Mouse (Mus musculus) spleen, embryonic (tissue): ENCODE measurements around the gene Wscd2.

ENCODE experiments used
- CTCF ChIA-PET: fragments of 350-600 bp; sonication (Branson Sonifier 250); formaldehyde crosslinking; loops from one replicate; lab custom pipeline; 2022; lab: Charles Lee

Gene Wscd2

DNA sequence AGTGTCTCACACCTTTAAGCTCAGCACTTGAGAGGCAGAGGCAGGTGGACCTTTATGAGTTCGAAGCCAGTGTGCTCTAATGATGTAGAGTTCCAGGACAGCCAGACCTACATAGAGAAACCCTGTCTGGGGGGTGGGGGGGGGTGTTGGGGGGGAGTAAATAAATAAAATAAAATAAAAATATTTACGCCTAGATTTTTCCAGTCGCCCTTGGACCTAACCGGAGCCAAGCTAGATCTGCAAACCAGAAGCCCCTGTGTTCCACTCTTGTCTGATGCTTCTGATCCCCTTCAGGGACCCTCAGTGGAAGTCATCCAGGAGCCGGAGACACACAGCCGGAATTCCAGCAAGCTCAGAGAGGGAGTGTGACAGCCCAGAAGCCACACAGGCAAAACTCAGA, at the start of gene Wscd2:
Wscd2 (plus strand) TSS at position 301 of the 400 bp plus-strand sequence.
- CTCF ChIA-PET: no interaction called here

DNA sequence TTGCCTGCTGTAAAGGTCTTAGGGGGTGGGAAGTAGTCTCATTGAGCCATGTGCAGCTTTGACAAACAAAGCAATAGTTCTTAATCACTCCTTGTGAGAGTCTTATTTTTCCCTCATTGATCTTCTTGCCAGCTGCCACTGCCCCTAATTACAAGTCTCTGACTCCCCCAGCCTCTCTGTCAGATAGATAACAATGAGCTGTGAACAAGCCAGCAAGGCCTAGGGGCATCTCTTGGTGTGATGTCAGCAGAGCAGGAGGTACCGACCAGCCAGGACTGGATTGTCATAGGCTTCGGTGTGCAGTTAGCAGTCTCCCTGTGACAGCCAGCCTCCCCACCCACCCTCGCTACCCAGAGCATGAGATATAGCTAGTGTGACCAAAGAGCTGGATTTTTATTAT, 48.0 kb upstream of the Wscd2 start:
- CTCF ChIA-PET: no interaction called here

DNA sequence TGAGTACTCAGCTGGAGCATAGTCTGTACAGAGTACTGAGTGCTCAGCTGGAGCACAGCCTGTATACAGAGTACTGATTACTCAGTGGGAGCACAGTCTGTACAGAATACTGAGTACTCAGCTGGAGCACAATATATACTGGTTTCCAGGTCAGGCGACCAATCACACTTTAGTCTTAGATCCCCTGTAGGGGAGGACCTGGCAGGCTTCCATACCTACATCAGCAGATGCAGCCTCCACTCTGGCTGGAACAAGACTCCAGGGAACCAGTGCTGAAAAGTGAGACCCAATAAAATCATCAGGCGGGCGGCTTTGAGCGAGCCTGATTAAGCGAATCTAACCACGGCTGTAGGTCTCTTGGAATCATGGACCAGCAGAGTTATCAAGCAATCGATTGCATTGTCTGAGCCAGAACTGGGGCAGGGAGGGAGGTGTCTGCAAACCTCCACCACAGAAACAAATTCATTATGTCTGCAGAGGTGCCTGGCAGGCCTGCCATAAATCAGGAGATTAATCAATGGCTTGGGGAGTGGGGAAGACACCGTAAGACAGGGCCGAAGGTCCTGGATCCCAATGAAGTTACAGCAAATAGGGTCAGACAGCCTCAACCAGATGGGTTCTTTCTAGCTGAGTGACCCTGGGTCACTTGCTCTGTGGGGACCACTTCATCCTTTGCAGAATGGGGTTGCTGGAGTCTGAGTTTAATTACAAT, 42.0 kb upstream of the Wscd2 start:
- CTCF ChIA-PET: no interaction called here

DNA sequence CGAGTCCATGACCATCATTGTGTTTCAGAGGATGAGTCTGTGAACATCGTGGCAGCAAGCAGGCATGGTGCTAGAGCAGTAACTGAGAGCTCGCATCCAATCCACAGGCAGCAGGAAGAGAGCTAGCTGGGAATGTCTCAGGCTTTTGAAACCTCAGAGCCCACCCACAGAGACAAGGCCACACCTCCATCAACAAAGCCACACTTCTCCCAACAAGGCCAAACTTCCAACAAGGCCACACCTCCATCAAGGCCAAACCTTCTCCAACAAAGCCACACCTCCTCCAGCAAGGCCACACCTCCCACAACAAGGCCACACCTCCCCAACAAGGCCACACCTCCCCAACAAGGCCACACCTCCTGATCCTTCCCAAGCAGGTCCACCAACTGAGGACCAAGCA, 40.8 kb upstream of the Wscd2 start:
- CTCF ChIA-PET: no interaction called here

DNA sequence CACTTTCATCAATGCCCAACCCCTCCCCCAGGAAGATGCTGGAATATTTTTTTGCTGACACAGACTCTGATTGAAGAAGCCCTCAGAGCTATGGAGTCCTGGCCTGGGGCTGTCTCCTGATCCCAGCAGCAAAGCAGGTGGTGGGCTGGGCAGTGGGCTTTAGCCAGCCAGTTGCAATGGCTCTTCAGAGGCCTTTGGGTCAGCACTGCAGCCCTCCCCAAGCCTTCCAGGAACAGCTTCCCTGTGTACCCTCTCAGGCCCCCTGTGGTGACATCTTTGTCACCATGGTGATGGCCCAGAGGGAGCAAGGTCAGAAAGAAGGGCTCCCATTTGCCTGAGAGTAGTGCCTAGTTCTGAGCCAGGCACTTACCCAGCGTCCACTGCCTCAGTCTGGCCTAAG, 37.4 kb upstream of the Wscd2 start:
- CTCF ChIA-PET: no interaction called here

- CTCF ChIA-PET: no interaction called here
Observed at GRCm38 (mm10) chr5:113453356-113453755, 36.8 kb upstream of the Wscd2 start.

DNA sequence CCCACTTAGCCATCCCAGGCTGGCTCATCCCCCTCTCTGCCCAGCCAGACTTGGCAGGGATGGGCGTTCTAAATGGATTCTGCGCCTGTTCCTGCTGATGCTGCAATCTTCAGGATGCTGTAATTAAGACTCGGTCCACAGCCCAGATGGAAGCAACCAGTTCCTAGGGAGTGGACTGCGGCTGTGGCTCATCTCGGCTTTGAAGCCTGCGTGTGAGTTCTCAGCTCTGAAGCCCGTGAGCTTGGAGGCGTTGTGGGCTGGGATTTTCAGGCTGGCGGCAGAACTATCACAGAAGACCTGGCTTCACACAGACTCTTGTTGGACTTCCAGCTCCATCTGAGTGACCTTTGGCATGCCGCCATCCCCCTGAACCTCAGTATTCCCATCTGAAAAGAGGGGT, 34.1 kb upstream of the Wscd2 start:
- CTCF ChIA-PET: no interaction called here

- CTCF ChIA-PET: no interaction called here
Observed at GRCm38 (mm10) chr5:113456756-113457155, 33.4 kb upstream of the Wscd2 start.

DNA sequence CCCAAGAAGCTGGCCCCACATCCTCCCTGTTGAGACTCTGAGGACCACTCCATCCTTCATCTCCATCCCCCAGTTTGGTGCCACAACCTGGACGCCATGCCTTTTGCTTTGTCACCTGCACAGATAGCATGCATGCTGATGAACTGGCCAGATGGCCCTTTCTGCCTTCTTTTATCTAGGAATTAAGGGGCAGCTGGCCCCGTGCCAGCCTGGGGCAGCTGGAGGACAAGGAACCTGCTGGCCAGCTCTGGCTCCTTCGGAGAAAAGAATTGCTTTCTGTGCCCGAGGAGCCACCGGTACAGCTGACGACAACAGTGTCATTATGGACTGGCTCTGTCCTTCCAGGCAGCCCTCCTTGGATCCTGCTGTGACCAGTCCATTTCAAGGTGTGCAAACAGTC, 32.9 kb upstream of the Wscd2 start:
- CTCF ChIA-PET: no interaction called here

- CTCF ChIA-PET: no interaction called here
Observed at GRCm38 (mm10) chr5:113459942-113460341, 30.2 kb upstream of the Wscd2 start.

DNA sequence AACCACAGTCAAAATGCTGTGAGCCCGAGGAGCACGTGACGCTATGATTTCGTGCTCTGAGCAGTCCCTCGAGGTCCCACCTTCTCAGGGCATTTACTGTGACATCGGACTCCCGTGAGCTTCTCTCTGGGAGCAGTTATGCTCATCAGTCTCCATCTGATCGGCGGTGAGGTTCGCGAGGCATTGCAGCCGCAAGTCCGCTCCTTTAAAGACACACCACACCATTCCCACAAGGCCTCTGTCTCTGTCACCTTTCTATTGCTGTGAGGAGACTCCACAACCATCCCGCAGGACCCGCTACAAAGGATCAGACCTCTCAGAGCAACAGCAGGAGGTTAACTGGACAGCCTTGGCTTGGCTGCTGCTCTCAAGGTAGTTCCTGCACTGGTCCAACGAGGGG, 28.6 kb upstream of the Wscd2 start:
- CTCF ChIA-PET: no interaction called here

GRCm38 (mm10) chr5:113461998-113462625, 28.0 kb upstream of the Wscd2 start:
- CTCF ChIA-PET: no interaction called here

- CTCF ChIA-PET: no interaction called here
Observed at GRCm38 (mm10) chr5:113464731-113465130, 25.4 kb upstream of the Wscd2 start.

GRCm38 (mm10) chr5:113466536-113466935, 23.6 kb upstream of the Wscd2 start:
- CTCF ChIA-PET: interaction anchor here (0.7 kb wide), 1 partner anchor 19 kb away, joined by 8 read pairs; no protein-coding TSS in a partner anchor

DNA sequence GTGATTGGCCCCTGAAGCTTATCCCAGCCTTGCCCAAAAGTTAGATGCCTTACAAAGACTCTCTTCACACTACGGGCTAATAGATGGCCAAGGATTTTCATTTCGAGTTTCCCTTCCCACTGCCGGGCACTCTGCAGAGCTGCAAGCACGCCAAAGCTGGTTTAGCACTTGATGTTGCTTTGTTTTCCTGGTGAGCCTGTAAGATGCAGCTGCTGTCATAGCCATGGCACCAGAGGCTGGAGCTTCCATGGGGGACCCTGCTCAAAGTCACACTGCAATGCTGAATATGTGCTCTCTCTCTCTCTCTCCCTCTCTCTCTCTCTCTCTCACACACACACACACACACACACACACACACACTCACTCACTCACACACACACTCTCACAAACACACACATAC, 23.1 kb upstream of the Wscd2 start:
- CTCF ChIA-PET: interaction anchor here (0.7 kb wide), 1 partner anchor 19 kb away, joined by 8 read pairs; no protein-coding TSS in a partner anchor

DNA sequence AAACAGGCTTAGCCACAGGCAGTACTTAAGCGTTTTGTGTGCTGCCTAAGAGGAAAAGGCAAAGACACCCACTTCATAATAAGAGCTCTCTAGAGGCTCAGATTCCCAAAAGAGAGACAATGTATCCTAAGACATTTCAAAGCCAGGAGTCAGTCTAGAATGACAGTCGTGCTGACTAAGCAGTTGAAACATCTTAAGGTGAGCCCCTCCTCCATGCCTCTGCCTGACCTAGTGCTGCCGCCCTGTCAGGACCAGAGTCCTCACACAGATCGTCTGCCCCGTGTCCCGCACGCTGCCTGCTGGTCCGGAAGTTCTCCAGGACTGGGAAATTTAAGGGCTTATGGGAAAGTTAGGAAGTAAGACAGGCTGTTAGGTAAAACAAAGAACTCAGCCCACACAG, 22.4 kb upstream of the Wscd2 start:
- CTCF ChIA-PET: no interaction called here

- CTCF ChIA-PET: no interaction called here
Observed at GRCm38 (mm10) chr5:113468625-113469024, 21.5 kb upstream of the Wscd2 start.

DNA sequence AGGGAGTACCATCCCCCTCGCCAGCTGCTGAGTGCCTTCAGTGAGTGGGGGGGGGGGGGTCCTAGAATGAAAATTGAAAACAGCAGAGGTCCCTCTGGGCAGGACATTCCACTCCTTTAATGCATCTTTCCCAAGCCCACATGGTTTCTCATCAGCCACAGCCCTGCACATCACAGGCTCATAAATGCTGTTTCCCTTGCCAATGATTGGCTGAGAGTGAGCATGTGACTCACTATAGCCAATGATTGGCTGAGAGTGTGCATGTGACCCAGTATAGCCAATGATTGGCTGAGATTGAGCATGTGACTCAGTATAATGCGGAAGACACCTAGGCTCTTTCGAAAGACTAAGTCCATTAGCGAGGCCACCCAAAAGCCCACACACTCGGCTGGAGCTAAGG, 20.9 kb upstream of the Wscd2 start:
- CTCF ChIA-PET: no interaction called here

GRCm38 (mm10) chr5:113469826-113470225, 20.3 kb upstream of the Wscd2 start:
- CTCF ChIA-PET: no interaction called here

DNA sequence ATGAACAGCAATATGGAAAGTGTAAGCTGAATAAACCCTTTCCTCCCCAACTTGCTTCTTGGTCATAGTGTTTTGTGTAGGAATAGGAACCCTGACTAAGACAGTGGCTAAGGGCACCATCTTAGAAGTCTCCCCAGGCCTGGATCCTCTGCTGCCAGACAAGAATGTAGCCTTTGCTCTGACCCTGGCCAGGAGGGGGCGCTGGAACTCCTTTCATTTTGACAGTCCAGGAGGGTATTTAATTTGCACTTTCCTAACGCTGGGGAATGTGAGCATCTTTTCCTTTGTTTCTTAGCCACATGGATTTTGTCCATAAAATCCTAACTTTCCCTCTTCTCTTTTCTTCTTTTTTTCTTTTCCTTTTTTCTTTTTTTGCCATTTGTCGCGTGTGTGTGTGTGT, 18.7 kb upstream of the Wscd2 start:
- CTCF ChIA-PET: interaction anchor here (0.6 to 0.7 kb wide), 3 partner anchors 11 to 340 kb away, joined by 3 to 12 read pairs (median 4); no protein-coding TSS in a partner anchor

DNA sequence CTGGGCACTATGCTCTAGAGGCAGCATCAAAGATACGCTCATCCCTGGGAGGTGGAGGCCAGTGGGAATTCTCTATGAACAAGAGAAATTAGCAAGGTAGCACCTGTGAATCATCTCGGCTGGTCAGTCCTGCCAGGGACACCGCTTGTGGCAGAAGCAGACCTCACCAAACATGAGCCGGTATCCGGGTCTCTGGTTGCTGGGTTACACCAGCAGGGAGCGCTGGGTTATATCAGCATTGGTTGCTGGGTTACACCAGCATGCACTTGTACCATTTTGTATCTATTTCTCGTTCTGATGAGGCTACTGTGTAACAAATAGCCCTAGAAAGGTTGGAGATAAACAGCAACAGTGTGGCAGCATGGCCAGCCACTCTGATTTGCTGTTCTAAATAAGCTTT, 17.8 kb upstream of the Wscd2 start:
- CTCF ChIA-PET: interaction anchor here (0.7 kb wide), 1 partner anchor 19 kb away, joined by 4 read pairs; no protein-coding TSS in a partner anchor

- CTCF ChIA-PET: no interaction called here
Observed at GRCm38 (mm10) chr5:113476816-113477215, 13.3 kb upstream of the Wscd2 start.

DNA sequence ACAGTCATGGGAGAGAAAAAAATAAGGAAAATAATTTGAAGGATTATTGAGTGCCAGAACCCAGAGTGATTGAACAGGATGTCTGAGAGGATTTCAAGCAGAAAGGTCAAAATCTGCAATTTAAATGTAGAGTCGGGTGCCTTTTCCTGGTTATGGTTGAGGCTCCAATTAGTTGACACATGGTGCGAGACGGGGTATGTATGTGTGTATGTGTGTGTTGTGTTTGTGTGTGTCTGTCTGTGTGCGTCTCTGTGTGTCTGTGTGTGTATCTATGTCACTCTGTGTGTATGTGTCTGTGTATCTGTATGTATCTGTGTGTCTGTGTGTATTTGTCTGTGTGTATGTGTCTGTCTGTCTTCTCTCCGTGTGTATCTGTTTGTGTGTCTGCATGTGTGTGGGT, 11.1 kb upstream of the Wscd2 start:
- CTCF ChIA-PET: no interaction called here
